Mouse (Mus musculus) liver, embryonic 14.5 days (tissue): ENCODE measurements at regions not wholly inside any gene's neighbourhood (a gene's known extent, or its start where the extent isn't known, plus 50 kb on each side); places are given as distances from the start of the nearest gene placed in this dataset.
A peak's percentile ranks its signal among the peaks of the same experiment; 100 is the strongest.

Experiments
- ATAC-seq: fragments of 200-750 bp; cut with Nextera tagmentation; 2 replicates; pipeline ENCODE4 v1.8.0; 2017; ENCODE audit warnings: moderate number of reproducible peaks, mild to moderate bottlenecking, moderate library complexity; ENCODE audit not compliant: insufficient read depth
- DNase-seq, 3 experiments: peaks; one replicate each; pipeline ENCODE4 v3.0.0-alpha.2; 2012 to 2013; ENCODE audit warnings: low read depth in 3 of 3, low spot score in 3 of 3
- H3K27ac ChIP-seq: fragments of 300-500 bp; sonication (generic); 2 replicates; pipeline ENCODE4 v1.5.1; 2014; ENCODE audit warnings: moderate library complexity, mild to moderate bottlenecking, control low read depth, inconsistent platforms
- H3K27me3 ChIP-seq: fragments of 300-500 bp; sonication (generic); 2 replicates; pipeline ENCODE4 v1.6.1; 2014; ENCODE audit warnings: mild to moderate bottlenecking, low read length, moderate library complexity; ENCODE audit not compliant: control insufficient read depth, insufficient read depth
- H3K36me3 ChIP-seq: fragments of 300-500 bp; sonication (generic); replicated peaks from 2 replicates; pipeline ENCODE4 v1.6.1; 2014; ENCODE audit warnings: low read depth; ENCODE audit not compliant: control insufficient read depth, insufficient read depth
- H3K4me1 ChIP-seq, 2 experiments: fragments of 200-500 bp in 1 of 2; fragments of 300-500 bp in 1 of 2; sonication (generic) in 1 of 2; replicated peaks; 2 replicates each; pipeline ENCODE4 v1.6.1; 2012 to 2014; ENCODE audit warnings: antibody characterized with exemption in 1 of 2, inconsistent platforms in 1 of 2, low read length in 1 of 2; ENCODE audit not compliant: control insufficient read depth in 2 of 2, insufficient read depth in 2 of 2
- H3K4me2 ChIP-seq: fragments of 300-500 bp; sonication (generic); 2 replicates; pipeline ENCODE4 v1.6.1; 2014; ENCODE audit warnings: low read depth, mild to moderate bottlenecking, control low read depth, moderate library complexity
- H3K4me3 ChIP-seq, 2 experiments: fragments of 200-500 bp in 1 of 2; fragments of 300-500 bp in 1 of 2; sonication (generic) in 1 of 2; 2 replicates each; pipeline ENCODE4 v1.5.1; 2012 to 2014; ENCODE audit warnings: low read depth in 2 of 2, low read length in 2 of 2, mild to moderate bottlenecking in 2 of 2, control low read depth in 1 of 2, inconsistent platforms in 1 of 2, moderate library complexity in 1 of 2; ENCODE audit not compliant: insufficient read depth in 1 of 2
- H3K9ac ChIP-seq: fragments of 300-500 bp; sonication (generic); replicated peaks from 2 replicates; pipeline ENCODE4 v1.6.1; 2014; ENCODE audit warnings: mild to moderate bottlenecking, control low read depth, moderate library complexity
- H3K9me3 ChIP-seq: fragments of 300-500 bp; sonication (generic); 2 replicates; pipeline ENCODE4 v1.6.1; 2016; ENCODE audit warnings: low read length, mixed read lengths; ENCODE audit not compliant: control insufficient read depth
- CTCF ChIP-seq: IDR thresholded peaks from 2 replicates; pipeline ENCODE4 v1.5.1; 2016; ENCODE audit warnings: antibody characterized with exemption, low read depth, control low read depth
- EP300 ChIP-seq: IDR thresholded peaks from 2 replicates; pipeline ENCODE4 v1.6.1; 2016; ENCODE audit warnings: antibody characterized with exemption, low read depth
- WGBS: fragments of 180-500 bp; shearing (Covaris S2); extraction: QIAGEN DNeasy Blood & Tissue Kit; methylation state at CpG from one replicate; pipeline ENCODE4 v1.1.7; 2014; ENCODE audit not compliant: insufficient replicate concordance; 5-methylcytosine and 5-hydroxymethylcytosine counted together

GRCm38 (mm10) chr5:64663766-64664165 is 139.4 kb upstream of the Klf3 start:
- H3K9me3 ChIP-seq: no peaks in the 10 kb centered on the region
- H3K36me3 ChIP-seq: no peaks in the 10 kb centered on the region
- no peak for DNase-seq
- H3K4me3 ChIP-seq: no peak overlapping the region
- H3K27ac ChIP-seq: no peak overlapping the region
- no peak overlapping the region for H3K4me2 ChIP-seq
- H3K27me3 ChIP-seq: no peaks in the 10 kb centered on the region
- TF ChIP-seq EP300: no peak
- TF ChIP-seq CTCF: no peak
- WGBS: 84% methylated on average over 1 of the region's 1 CpGs
- peaks cover 8 to 20% of the 10 kb centered on the region in 2 experiments for H3K4me1 ChIP-seq
- H3K9ac ChIP-seq: no peak overlapping the region
- ATAC-seq: no peak

GRCm38 (mm10) chr5:64665064-64665463 is 138.1 kb upstream of the Klf3 start:
- 57% methylated on average over 3 of the region's 3 CpGs for WGBS
- no peaks in the 10 kb centered on the region for H3K9me3 ChIP-seq
- ATAC-seq (no peak), DNase-seq (no peak)
- TF ChIP-seq EP300 (no peak), CTCF (no peak)
- no peak overlapping the region for H3K4me3 ChIP-seq
- no peaks in the 10 kb centered on the region for H3K27me3 ChIP-seq
- no peaks in the 10 kb centered on the region for H3K36me3 ChIP-seq
- H3K4me2 ChIP-seq: no peak overlapping the region
- no peak overlapping the region for H3K9ac ChIP-seq
- H3K27ac ChIP-seq: no peak overlapping the region
- peaks cover 8 to 20% of the 10 kb centered on the region in 2 experiments for H3K4me1 ChIP-seq

- H3K36me3 ChIP-seq: no peaks in the 10 kb centered on the region
- no peaks in the 10 kb centered on the region for H3K9me3 ChIP-seq
- ATAC-seq: no peak
- H3K4me2 ChIP-seq: no peak overlapping the region
- no peak for DNase-seq
- H3K4me3 ChIP-seq: no peak overlapping the region
- H3K27ac ChIP-seq: no peak overlapping the region
- peaks cover 8 to 20% of the 10 kb centered on the region in 2 experiments for H3K4me1 ChIP-seq
- no peaks in the 10 kb centered on the region for H3K27me3 ChIP-seq
- TF ChIP-seq CTCF (peak; percentile 15; the same call in 1 of the 2 replicates), EP300 (no peak)
- 58% methylated on average over 3 of the region's 3 CpGs for WGBS
- H3K9ac ChIP-seq: no peak overlapping the region
Measured at GRCm38 (mm10) chr5:64666256-64666655, 136.9 kb upstream of the Klf3 start.

DNA sequence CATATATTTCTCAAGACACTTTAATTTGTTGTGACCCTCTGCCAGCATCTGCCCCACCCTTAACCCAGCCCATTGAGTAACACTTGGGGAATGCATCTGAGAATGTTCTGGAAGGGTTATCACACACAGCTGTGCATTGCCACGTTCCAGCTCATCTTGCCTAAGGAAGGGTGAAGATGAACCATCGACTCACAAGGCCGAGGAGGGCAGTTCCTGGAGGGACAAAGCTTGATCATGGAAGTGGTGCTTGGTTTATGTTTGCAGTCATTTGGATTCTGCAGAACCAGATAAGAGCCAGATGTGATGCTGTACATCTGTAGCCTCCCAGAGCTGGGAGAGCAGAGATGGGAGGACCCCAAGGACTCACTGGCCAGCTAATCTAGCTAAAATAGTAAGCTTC is 136.1 kb upstream of the Klf3 start:
- TF ChIP-seq CTCF (no peak), EP300 (no peak)
- H3K27ac ChIP-seq: no peak overlapping the region
- no peak overlapping the region for H3K9ac ChIP-seq
- WGBS: 43% methylated on average over 3 of the region's 3 CpGs
- no peaks in the 10 kb centered on the region for H3K9me3 ChIP-seq
- DNase-seq (peak in 2 of 3 experiments; percentile 15 to 27), ATAC-seq (peak; percentile 76; the same call in 1 of the 2 replicates)
- peaks cover 8 to 17% of the 10 kb centered on the region in 2 experiments for H3K4me1 ChIP-seq
- no peak overlapping the region for H3K4me2 ChIP-seq
- no peaks in the 10 kb centered on the region for H3K36me3 ChIP-seq
- no peaks in the 10 kb centered on the region for H3K27me3 ChIP-seq
- no peak overlapping the region for H3K4me3 ChIP-seq

- no peaks in the 10 kb centered on the region for H3K27me3 ChIP-seq
- no peak for TF ChIP-seq CTCF
- no peak for TF ChIP-seq EP300
- 81% methylated on average over 2 of the region's 2 CpGs for WGBS
- DNase-seq (no peak), ATAC-seq (no peak)
- H3K9me3 ChIP-seq: no peaks in the 10 kb centered on the region
- peaks cover 0 to 6% of the 10 kb centered on the region in 2 experiments; a peak in 1 of 4 replicates for H3K4me1 ChIP-seq
- no peak overlapping the region for H3K4me3 ChIP-seq
- no peak overlapping the region for H3K4me2 ChIP-seq
- H3K9ac ChIP-seq: no peak overlapping the region
- no peak overlapping the region for H3K27ac ChIP-seq
- no peaks in the 10 kb centered on the region for H3K36me3 ChIP-seq
Measured at GRCm38 (mm10) chr5:64673861-64674260, 129.3 kb upstream of the Klf3 start.
